Mouse (Mus musculus) c-Kit-positive CD71-positive TER-119-positive erythroid progenitor cells, embryonic 14.5 days (primary cell): ENCODE data around the gene Tppp3.

ENCODE experiments used
- DNase-seq: peaks from one replicate; pipeline ENCODE4 v3.0.0-alpha.2; 2013; ENCODE audit warnings: low spot score

The Tppp3 gene

GRCm38 (mm10) chr8:105471314-105472015 is at the start of gene Tppp3:
Gene Tppp3 (minus strand): TSS chr8:105471526.
- peak; percentile 71 for DNase-seq

GRCm38 (mm10) chr8:105521061-105521460 is 49.7 kb upstream of the Tppp3 start:
- no peak for DNase-seq

- DNase-seq: no peak
Observed at GRCm38 (mm10) chr8:105520521-105520920, 49.2 kb upstream of the Tppp3 start.

GRCm38 (mm10) chr8:105519591-105519990 is 48.3 kb upstream of the Tppp3 start:
- DNase-seq: no peak

- DNase-seq: peak; percentile 55
Observed at GRCm38 (mm10) chr8:105518436-105519313, 47.3 kb upstream of the Tppp3 start, which contains the start of gene Hsd11b2. Gene Hsd11b2 (plus strand): TSS chr8:105518755.

GRCm38 (mm10) chr8:105517346-105517745 is 46.0 kb upstream of the Tppp3 start:
- DNase-seq: no peak

GRCm38 (mm10) chr8:105516018-105516645 is 44.8 kb upstream of the Tppp3 start:
- peak; percentile 71 for DNase-seq

- no peak for DNase-seq
Observed at GRCm38 (mm10) chr8:105514656-105515055, 43.3 kb upstream of the Tppp3 start.

GRCm38 (mm10) chr8:105514194-105514593 is 42.9 kb upstream of the Tppp3 start:
- DNase-seq: no peak

GRCm38 (mm10) chr8:105509997-105510735 is 38.8 kb upstream of the Tppp3 start:
- no peak for DNase-seq

GRCm38 (mm10) chr8:105508758-105509157 is 37.4 kb upstream of the Tppp3 start:
- DNase-seq: no peak

GRCm38 (mm10) chr8:105506977-105507376 is 35.7 kb upstream of the Tppp3 start:
- DNase-seq: no peak

GRCm38 (mm10) chr8:105504617-105505016 is 33.3 kb upstream of the Tppp3 start:
- DNase-seq: no peak

- DNase-seq: no peak
Observed at GRCm38 (mm10) chr8:105499787-105500186, 28.5 kb upstream of the Tppp3 start.

- DNase-seq: peak; percentile 64
Observed at GRCm38 (mm10) chr8:105496439-105497180, 25.3 kb upstream of the Tppp3 start, which contains the start of gene Zdhhc1. Gene Zdhhc1 (minus strand): TSS chr8:105496902.

- DNase-seq: no peak
Observed at GRCm38 (mm10) chr8:105495350-105496302, 24.3 kb upstream of the Tppp3 start.

- no peak for DNase-seq
Observed at GRCm38 (mm10) chr8:105494566-105494965, 23.2 kb upstream of the Tppp3 start.

GRCm38 (mm10) chr8:105493495-105493894 is 22.2 kb upstream of the Tppp3 start:
- no peak for DNase-seq

GRCm38 (mm10) chr8:105489281-105489680 is 18.0 kb upstream of the Tppp3 start:
- no peak for DNase-seq

GRCm38 (mm10) chr8:105488082-105488481 is 16.8 kb upstream of the Tppp3 start:
- no peak for DNase-seq
